Mouse (Mus musculus) inflammation-experienced regulatory T-cells, adult 6 months (primary cell): ENCODE data around the gene Psd4. TPM values are rescaled to one million over a fixed set of nuclear protein-coding genes. Genes with fewer than 3 reads are reported as not detected.

Experiments
- ATAC-seq: one replicate; pipeline ENCODE4 v1.8.0; 2017
- polyA plus RNA-seq, 3 experiments: library from polyadenylated mRNA; unstranded; fragments of 100-300 nt; shearing (Covaris generic); gene quantifications; one replicate each; pipeline ENCODE4 v1.2.1; 2017

Gene Psd4
- polyA plus RNA-seq, 3 experiments from 2014 or later = 85.2 to 93.8 (median 89.3) TPM

- ATAC-seq = no peak
These were observed 72.7 kb downstream of the Psd4 start for GRCm38 (mm10) chr2:24440056-24440455.

GRCm38 (mm10) chr2:24441899-24442298 is 74.5 kb downstream of the Psd4 start:
- no peak for ATAC-seq

GRCm38 (mm10) chr2:24442303-24442925 is 75.0 kb downstream of the Psd4 start:
- ATAC-seq = no peak

GRCm38 (mm10) chr2:24443256-24443790 is 75.9 kb downstream of the Psd4 start:
- ATAC-seq = no peak

DNA sequence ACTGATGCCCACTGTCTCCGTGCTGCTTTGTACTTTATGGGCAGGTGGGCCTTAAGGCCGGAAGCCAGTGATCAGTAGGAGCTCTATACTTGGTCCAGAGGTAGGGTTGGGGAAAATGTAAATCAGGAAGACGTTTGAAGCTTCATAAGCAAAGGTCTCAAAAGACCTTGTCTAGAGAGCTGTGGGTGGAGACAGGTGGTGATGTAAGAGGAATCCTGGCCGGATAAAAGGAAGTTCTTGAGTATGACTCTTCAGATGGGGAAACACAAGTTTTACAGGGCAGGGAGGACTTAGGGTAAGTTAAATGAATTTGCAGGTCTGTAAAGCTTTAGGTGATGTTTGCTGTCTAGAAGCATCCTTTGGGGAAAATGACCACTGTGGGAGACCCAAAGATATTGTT is 81.7 kb downstream of the Psd4 start:
- ATAC-seq = no peak

- ATAC-seq = no peak
These were observed 85.8 kb downstream of the Psd4 start for GRCm38 (mm10) chr2:24453206-24453605.

DNA sequence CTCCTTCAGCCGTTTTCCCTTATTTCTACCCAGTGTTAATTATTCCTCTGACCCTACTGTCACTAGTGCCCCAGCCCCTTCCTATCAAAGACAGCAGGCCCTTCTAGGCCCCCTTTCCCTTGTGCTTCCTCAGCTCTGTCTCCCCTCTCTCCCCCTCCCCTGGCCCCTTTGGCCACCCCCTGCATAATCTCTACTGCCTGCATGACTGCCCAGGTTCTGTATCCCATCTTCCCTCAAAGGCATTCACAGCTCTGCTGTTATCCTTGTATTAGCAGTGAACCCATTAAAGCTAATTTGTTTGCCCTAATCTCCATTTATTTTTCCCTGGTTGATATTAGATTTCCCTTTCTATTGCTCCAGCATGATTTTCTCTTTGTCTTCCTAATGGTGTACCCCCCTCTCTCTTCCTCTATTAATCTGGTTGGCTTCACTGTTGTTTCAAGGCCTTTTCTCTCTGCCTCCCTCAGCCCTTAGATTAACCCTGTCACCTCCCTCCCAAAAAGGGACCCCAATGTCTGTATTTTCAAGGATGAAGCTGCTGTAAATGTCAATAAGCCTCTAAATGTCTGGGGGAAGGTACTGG is 87.1 kb downstream of the Psd4 start:
- ATAC-seq = no peak

- ATAC-seq = no peak
These were observed 87.9 kb downstream of the Psd4 start for GRCm38 (mm10) chr2:24455057-24455855.

DNA sequence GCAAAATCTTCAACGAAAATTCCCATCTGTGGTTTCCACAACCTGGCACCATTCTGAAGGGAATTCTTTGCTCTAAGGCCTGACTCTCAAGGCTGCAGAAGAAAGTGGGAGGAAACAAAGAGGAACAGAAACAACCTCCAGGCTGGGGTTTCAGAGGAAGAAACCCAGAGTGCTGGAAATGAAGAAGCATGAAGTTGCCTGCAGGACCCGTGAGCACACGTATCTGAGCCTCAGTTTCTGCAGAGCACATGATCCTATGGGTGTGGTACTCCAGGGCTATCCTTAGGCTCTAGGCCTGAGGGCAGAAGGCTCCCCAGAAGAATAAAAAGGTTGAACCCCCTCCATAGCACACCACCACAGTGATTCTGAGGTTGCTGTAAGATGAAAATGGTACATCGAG is 89.5 kb downstream of the Psd4 start:
- ATAC-seq = no peak

DNA sequence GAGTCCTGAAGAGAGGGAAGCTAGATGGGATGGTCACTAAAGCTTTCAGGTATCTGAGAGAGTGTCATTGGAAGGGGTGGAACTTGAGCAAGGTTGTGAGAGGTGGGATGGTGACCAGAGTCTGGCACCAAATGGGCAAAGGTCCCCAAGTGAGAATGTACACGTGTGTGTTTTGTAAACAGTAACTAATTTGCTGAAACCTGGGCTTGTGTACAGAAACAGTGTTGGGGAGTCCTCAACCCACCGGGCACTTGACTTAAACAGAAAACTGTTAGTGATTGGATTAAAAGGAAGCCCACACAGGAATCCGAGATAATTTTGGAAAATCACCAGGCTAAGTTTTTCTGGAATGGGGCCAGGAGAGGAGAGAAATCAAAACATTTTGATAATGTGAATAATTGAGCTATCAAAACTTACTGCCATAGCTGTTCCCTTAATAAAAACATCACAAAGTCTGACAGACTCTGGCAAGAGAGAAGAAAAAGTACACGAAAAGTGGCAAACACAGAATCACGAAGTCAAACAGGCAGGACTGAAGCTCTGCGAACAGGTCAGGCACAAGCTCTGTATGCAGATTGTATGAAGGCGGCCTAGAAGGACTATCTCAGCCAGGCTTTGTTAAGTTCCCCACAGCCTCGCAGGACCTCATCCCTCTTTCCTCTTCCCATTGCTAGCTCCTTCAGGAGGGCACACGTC is 92.9 kb downstream of the Psd4 start:
- ATAC-seq = no peak

DNA sequence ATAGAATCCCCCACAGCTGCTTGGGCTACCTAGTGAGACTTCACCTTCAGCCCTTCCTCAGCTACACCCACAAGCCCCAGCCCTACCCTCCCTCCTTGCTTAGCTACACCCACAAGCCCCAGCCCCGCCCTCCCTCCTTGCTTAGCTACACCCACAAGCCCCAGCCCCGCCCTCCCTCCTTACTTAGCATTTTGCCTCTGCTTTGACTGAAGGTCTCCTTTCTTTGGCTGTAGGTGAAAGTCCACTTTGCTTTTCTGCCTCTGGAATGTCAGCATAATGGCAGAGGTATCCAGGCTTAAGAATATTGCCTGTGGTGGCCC is 93.4 kb downstream of the Psd4 start:
- ATAC-seq = no peak

Other genes starting within 250 kb of the Psd4 start
- not detected for gene Il1f8, start 214.4 kb upstream of the Psd4 start, polyA plus RNA-seq
- gene Il1f9, start 181.1 kb upstream of the Psd4 start, polyA plus RNA-seq = not detected
- gene Il1f6, start 152.2 kb upstream of the Psd4 start, polyA plus RNA-seq = not detected
- gene Il1f5, start 90.6 kb upstream of the Psd4 start, polyA plus RNA-seq = not detected
- gene Il1f10, start 76.4 kb upstream of the Psd4 start, polyA plus RNA-seq = not detected
- gene Il1rn, start 30.7 kb upstream of the Psd4 start, polyA plus RNA-seq = 1 to 10 TPM in 2 of 3 experiments, under 1 TPM in 1; 0.57 to 1.3 (median 1.1) TPM
- gene Pax8, start 108.0 kb downstream of the Psd4 start, polyA plus RNA-seq = not detected